Mouse (Mus musculus) hindbrain, embryonic 13.5 days (tissue): ENCODE results near the gene Vhl. TPM values are rescaled to one million over a fixed set of nuclear protein-coding genes. Genes with fewer than 3 reads are reported as not detected.

Source experiments
- ATAC-seq: fragments of 200-750 bp; cut with Nextera tagmentation; 2 replicates; pipeline ENCODE4 v1.8.0; 2017; ENCODE audit warnings: moderate TSS enrichment; ENCODE audit not compliant: low FRiP score
- H3K27ac ChIP-seq: fragments of 300-500 bp; sonication (generic); 2 replicates; pipeline ENCODE4 v1.5.1; 2015; ENCODE audit warnings: inconsistent platforms, mild to moderate bottlenecking, moderate library complexity
- H3K27me3 ChIP-seq: fragments of 300-500 bp; sonication (generic); 2 replicates; pipeline ENCODE4 v1.6.1; 2015; ENCODE audit warnings: mild to moderate bottlenecking, inconsistent platforms
- H3K36me3 ChIP-seq: fragments of 300-500 bp; sonication (generic); 2 replicates; pipeline ENCODE4 v1.6.1; 2015; ENCODE audit warnings: mild to moderate bottlenecking, inconsistent platforms
- H3K4me1 ChIP-seq: fragments of 300-500 bp; sonication (generic); replicated peaks from 2 replicates; pipeline ENCODE4 v1.6.1; 2015; ENCODE audit warnings: inconsistent platforms
- H3K4me2 ChIP-seq: fragments of 300-500 bp; sonication (generic); 2 replicates; pipeline ENCODE4 v1.6.1; 2015; ENCODE audit warnings: inconsistent platforms, mild to moderate bottlenecking, moderate library complexity
- H3K4me3 ChIP-seq: fragments of 300-500 bp; sonication (generic); 2 replicates; pipeline ENCODE4 v1.5.1; 2015; ENCODE audit warnings: mild to moderate bottlenecking, inconsistent platforms
- H3K9ac ChIP-seq: fragments of 300-500 bp; sonication (generic); 2 replicates; pipeline ENCODE4 v1.6.1; 2015; ENCODE audit warnings: mild to moderate bottlenecking, inconsistent platforms
- H3K9me3 ChIP-seq: fragments of 300-500 bp; sonication (generic); 2 replicates; pipeline ENCODE4 v1.6.1; 2016; ENCODE audit warnings: inconsistent platforms
- WGBS: fragments of 180-500 bp; shearing (Covaris S2); methylation state at CpG from one replicate; pipeline ENCODE4 v1.1.7; 2015; 5-methylcytosine and 5-hydroxymethylcytosine counted together
- polyA plus RNA-seq: library from polyadenylated mRNA; unstranded; fragments of >200 nt; fragmentation: Nextera tagmentation; extraction: Ambion mirVana; gene quantifications from 2 replicates; pipeline ENCODE4 v1.2.1, GENCODE M21; 2015

Gene Vhl
- polyA plus RNA-seq = 65.0 and 68.5 TPM in 2 replicates

DNA sequence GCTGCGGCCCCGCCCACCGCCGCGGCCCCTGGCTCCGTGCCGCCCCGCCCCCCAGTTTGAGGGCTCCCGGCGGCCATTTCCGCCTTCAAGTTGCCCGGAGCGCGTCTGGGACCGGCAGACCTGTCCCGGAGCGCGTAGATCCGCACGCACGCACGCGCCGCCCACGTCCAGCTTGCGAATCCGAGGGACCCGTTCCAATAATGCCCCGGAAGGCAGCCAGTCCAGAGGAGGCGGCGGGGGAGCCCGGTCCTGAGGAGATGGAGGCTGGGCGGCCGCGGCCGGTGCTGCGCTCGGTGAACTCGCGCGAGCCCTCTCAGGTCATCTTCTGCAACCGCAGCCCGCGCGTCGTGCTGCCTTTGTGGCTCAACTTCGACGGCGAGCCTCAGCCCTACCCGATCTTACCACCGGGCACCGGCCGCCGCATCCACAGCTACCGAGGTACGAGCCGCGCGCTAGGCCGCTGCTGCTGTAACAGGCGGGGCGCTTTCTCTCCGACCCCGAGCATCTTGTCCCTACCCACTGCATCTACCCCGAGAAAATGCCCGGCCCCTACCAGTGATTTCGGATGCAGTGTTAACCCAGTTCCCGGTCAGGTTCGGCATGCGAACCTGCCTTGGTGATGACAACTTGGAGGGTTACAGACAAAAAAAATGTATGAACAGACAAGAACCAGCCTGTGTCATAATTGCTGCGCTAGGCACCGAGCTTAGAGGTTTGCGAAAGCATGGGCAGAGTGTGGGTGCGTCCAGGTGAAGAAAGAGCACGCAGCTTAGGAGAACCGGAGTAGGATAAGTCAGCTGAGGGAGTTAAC, at the start of gene Vhl:
TSS of gene Vhl (plus strand) at position 19 of the 811 bp plus-strand sequence.
- Histone ChIP-seq H3K9ac (peak within 1 kb of the TSS; percentile 91), H3K4me1 (peaks cover 21% of the 10 kb centered on the region), H3K9me3 (no peaks in the 10 kb centered on the region), H3K4me3 (peak within 1 kb of the TSS; percentile 73), H3K36me3 (peaks cover 17% of the 10 kb centered on the region), H3K27me3 (no peaks in the 10 kb centered on the region), H3K27ac (peak within 1 kb of the TSS; percentile 90), H3K4me2 (peak within 1 kb of the TSS; percentile 69)
- WGBS = under 1% methylated on average over 71 of the region's 76 CpGs
- ATAC-seq = peak; percentile 86

GRCm38 (mm10) chr6:113576044-113576443, 47.7 kb upstream of the Vhl start:
- Histone ChIP-seq H3K9ac (no peak overlapping the region), H3K4me2 (no peak overlapping the region), H3K4me1 (no peaks in the 10 kb centered on the region), H3K36me3 (no peaks in the 10 kb centered on the region), H3K4me3 (no peak overlapping the region), H3K27ac (no peak overlapping the region), H3K9me3 (no peaks in the 10 kb centered on the region), H3K27me3 (no peaks in the 10 kb centered on the region)
- ATAC-seq = no peak
- WGBS = 94% methylated on average over 6 of the region's 6 CpGs

GRCm38 (mm10) chr6:113579306-113579705, 44.5 kb upstream of the Vhl start:
- 0 out of 2 replicates have a peak, but pooled peaks cover 3% of the 10 kb centered on the region for H3K36me3 ChIP-seq
- no peak for ATAC-seq
- H3K9me3 ChIP-seq = no peaks in the 10 kb centered on the region
- no peak overlapping the region for H3K4me3 ChIP-seq
- H3K27me3 ChIP-seq = no peaks in the 10 kb centered on the region
- no peak overlapping the region for H3K4me2 ChIP-seq
- H3K27ac ChIP-seq = no peak overlapping the region
- WGBS = 97% methylated on average over 3 of the region's 3 CpGs
- H3K9ac ChIP-seq = no peak overlapping the region
- H3K4me1 ChIP-seq = no peaks in the 10 kb centered on the region

DNA sequence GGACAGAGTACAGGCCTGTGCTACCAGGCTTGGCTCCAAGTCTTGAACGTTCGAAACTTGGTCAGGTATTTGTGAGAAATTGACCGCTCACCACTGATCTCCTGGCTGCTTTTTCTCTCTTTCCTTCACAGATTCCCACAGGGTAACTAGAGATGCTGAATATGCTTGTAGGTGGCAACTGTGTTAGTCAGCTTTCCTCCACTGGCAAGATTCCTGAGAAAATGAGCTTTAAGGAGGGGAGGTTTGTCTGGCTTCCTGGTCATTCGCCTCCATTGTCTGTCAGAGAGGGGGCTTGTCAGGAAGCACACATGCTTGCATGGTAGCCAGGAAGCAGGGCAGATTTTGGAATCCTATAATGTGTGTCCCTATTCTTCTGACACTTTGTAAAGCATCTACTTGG, 40.7 kb upstream of the Vhl start:
- ATAC-seq = no peak
- no peak overlapping the region for H3K27ac ChIP-seq
- H3K4me1 ChIP-seq = no peaks in the 10 kb centered on the region
- no peaks in the 10 kb centered on the region for H3K27me3 ChIP-seq
- H3K4me2 ChIP-seq = no peak overlapping the region
- 0 out of 2 replicates have a peak, but pooled peaks cover 3% of the 10 kb centered on the region for H3K36me3 ChIP-seq
- WGBS = 96% methylated on average over 4 of the region's 4 CpGs
- H3K9ac ChIP-seq = no peak overlapping the region
- no peak overlapping the region for H3K4me3 ChIP-seq
- no peaks in the 10 kb centered on the region for H3K9me3 ChIP-seq

DNA sequence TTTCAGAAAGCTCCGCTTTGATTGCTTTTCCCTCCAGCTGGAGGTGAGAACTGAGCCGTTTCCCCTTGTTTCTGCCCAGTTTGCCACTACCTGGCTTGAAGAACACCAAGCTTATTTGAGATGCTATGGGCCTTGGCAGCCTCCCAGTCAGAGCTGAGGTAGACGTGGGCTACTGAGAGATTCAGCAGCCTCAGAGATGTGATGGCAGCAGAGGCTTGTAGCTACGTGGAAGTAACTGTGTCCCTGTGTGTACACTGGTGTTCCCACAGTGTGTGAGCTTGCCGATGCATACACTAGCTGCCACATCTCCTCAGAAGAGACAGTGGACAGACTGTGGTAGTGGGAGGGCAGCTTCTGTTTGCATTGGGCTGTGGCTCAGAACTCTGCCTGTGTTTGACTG, 38.7 kb upstream of the Vhl start:
- no peak overlapping the region for H3K4me2 ChIP-seq
- H3K9me3 ChIP-seq = no peaks in the 10 kb centered on the region
- no peaks in the 10 kb centered on the region for H3K27me3 ChIP-seq
- H3K4me3 ChIP-seq = no peak overlapping the region
- H3K9ac ChIP-seq = no peak overlapping the region
- H3K27ac ChIP-seq = no peak overlapping the region
- H3K4me1 ChIP-seq = no peaks in the 10 kb centered on the region
- 0 out of 2 replicates have a peak, but pooled peaks cover 3% of the 10 kb centered on the region for H3K36me3 ChIP-seq
- no peak for ATAC-seq
- WGBS = 92% methylated on average over 5 of the region's 5 CpGs

- Histone ChIP-seq H3K4me1 (no peaks in the 10 kb centered on the region), H3K9ac (no peak overlapping the region), H3K9me3 (no peaks in the 10 kb centered on the region), H3K27me3 (no peaks in the 10 kb centered on the region), H3K27ac (no peak overlapping the region), H3K36me3 (0 out of 2 replicates have a peak, but pooled peaks cover 3% of the 10 kb centered on the region), H3K4me3 (no peak overlapping the region), H3K4me2 (no peak overlapping the region)
- 79% methylated on average over 5 of the region's 5 CpGs for WGBS
- ATAC-seq = 0 out of 2 replicates have a peak, but pooled peaks have one; percentile 43
Observed at GRCm38 (mm10) chr6:113586466-113587183, 37.1 kb upstream of the Vhl start.

DNA sequence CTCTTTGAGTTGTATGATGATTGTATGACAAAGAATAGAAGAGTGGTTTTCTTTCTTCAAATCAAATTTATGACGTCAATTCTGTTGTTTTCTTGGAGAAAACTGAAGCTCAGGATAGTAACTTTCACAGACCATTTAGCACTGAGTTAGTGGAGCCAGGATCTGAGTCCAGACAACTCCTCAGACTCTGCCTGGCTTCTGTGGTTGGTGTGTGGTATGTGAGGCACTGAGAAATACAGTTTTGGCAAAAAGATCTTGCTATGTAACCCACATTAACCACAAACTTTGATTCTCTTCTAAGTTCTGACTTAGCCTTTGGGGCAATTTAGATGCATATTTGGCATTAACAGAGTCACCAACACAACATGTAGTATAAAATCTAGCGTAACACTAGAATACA, 31.1 kb upstream of the Vhl start:
- no peaks in the 10 kb centered on the region for H3K27me3 ChIP-seq
- no peak for ATAC-seq
- no peaks in the 10 kb centered on the region for H3K9me3 ChIP-seq
- WGBS = 95% methylated on average over 2 of the region's 2 CpGs
- no peak overlapping the region for H3K4me3 ChIP-seq
- H3K27ac ChIP-seq = no peak overlapping the region
- no peak overlapping the region for H3K4me2 ChIP-seq
- H3K4me1 ChIP-seq = no peaks in the 10 kb centered on the region
- H3K36me3 ChIP-seq = no peaks in the 10 kb centered on the region
- no peak overlapping the region for H3K9ac ChIP-seq

DNA sequence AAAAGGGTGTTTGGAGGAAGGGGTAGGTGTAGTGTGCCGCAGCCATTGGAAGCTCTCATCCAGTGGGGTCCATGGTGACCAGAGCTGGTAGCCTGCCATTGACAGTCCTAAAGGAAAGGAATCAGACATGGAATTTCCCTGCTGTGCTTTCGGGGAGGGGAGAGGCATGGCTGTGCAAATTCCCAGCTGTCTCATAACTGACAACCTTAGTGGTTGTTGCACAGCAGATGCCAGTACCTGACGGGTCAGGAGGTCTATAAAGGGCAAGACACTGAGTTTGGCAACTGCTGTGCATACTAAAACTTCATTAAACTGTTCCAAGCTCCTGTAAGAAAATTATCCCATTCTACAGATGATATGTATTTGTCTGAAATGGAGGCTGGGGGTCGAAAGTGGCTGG, 25.8 kb upstream of the Vhl start:
- Histone ChIP-seq H3K27me3 (no peaks in the 10 kb centered on the region), H3K4me1 (0 out of 2 replicates have a peak, but pooled peaks cover 5% of the 10 kb centered on the region), H3K4me3 (no peak overlapping the region), H3K9ac (no peak overlapping the region), H3K27ac (no peak overlapping the region), H3K4me2 (no peak overlapping the region), H3K36me3 (no peaks in the 10 kb centered on the region), H3K9me3 (no peaks in the 10 kb centered on the region)
- ATAC-seq = no peak
- 93% methylated on average over 4 of the region's 4 CpGs for WGBS

GRCm38 (mm10) chr6:113599833-113600232, 23.9 kb upstream of the Vhl start:
- H3K27me3 ChIP-seq = no peaks in the 10 kb centered on the region
- H3K27ac ChIP-seq = no peak overlapping the region
- no peak overlapping the region for H3K4me3 ChIP-seq
- WGBS = 79% methylated on average over 5 of the region's 5 CpGs
- peaks cover 5% of the 10 kb centered on the region; the same call in 1 of the 2 replicates for H3K4me1 ChIP-seq
- no peak for ATAC-seq
- H3K4me2 ChIP-seq = no peak overlapping the region
- H3K36me3 ChIP-seq = no peaks in the 10 kb centered on the region
- H3K9ac ChIP-seq = no peak overlapping the region
- no peaks in the 10 kb centered on the region for H3K9me3 ChIP-seq

DNA sequence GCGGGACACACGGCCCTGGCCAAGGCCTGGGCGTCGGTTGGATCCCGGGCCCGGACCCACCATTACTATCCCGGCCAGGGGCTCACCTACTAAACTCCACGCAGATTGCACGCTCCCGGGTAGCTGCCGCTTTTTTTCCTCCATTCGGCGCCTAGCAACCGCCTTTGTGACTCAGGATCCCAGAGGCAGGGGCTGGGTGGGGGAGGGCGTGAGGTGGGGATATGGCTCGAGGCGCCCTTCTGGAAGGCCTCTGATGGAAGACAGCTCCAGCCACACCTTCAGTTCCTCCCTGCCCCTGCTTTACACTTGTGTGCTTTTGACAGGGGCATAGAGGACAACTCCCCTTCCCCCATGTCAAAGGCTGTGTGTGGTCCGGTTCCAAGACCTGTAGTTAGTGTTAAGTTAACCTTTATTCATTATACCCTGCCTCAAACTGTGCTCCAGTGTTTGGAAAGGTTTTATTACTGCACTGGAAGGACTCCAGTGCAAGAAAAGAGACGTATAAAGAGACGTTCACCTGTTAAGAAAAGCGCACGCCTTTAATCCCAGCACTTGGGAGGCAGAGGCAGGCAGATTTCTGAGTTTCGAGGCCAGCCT, 23.1 kb upstream of the Vhl start, which contains the start of gene Fancd2os:
TSS of gene Fancd2os (minus strand) at position 173 of the 597 bp plus-strand sequence.
- no peak for ATAC-seq
- H3K4me2 ChIP-seq = no peak within 1 kb of the TSS
- H3K4me3 ChIP-seq = no peak within 1 kb of the TSS
- 34% methylated on average over 23 of the region's 23 CpGs for WGBS
- H3K36me3 ChIP-seq = no peaks in the 10 kb centered on the region
- H3K9ac ChIP-seq = no peak within 1 kb of the TSS; the same call in 1 of the 2 replicates
- H3K9me3 ChIP-seq = no peaks in the 10 kb centered on the region
- H3K4me1 ChIP-seq = peaks cover 11% of the 10 kb centered on the region
- H3K27me3 ChIP-seq = no peaks in the 10 kb centered on the region
- no peak within 1 kb of the TSS for H3K27ac ChIP-seq

DNA sequence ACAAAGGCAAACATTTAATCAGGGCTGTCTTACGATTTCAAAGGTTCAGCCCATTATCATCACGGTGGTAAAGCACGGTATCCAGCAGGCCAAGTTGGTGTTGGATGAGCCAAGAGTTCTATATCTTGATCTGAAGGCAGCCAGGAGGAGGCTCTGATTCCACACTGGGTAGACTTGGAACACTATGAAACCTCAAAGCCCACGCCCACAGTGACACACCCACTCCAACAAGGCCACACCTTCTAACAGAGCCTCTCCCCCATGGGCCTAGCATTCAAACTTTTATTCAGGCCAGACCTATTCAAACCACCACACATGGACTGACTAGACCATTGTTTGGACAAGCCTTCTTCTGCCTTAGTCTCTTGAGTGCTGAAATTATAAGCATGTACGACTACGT, 20.9 kb upstream of the Vhl start:
- 92% methylated on average over 6 of the region's 6 CpGs for WGBS
- ATAC-seq = no peak
- no peak overlapping the region for H3K4me3 ChIP-seq

DNA sequence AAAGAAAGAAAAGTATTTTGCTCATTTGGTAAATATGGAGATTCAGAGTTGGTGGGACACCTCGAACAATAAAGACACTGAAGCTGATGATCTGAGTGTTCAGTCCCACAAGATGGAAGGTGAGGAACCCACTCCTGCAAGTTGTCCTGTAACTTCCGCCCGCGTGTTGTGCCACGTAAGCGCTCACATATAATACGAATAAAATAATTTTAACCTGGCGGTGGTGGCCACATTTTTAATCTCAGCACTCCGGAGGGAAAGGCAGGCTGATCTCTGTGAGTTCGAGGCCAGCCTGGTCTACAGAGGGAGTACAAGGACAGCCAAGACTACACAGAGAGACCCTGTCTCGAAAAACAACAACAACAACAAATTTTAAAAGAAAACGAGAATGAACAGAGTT, 19.8 kb upstream of the Vhl start:
- no peaks in the 10 kb centered on the region for H3K9me3 ChIP-seq
- no peak for ATAC-seq
- H3K27me3 ChIP-seq = no peaks in the 10 kb centered on the region
- H3K9ac ChIP-seq = peak overlapping the region; percentile 84
- H3K4me1 ChIP-seq = peaks cover 32% of the 10 kb centered on the region
- 49% methylated on average over 12 of the region's 12 CpGs for WGBS
- peak overlapping the region; percentile 86 for H3K4me2 ChIP-seq
- H3K36me3 ChIP-seq = 0 out of 2 replicates have a peak, but pooled peaks cover 4% of the 10 kb centered on the region
- H3K27ac ChIP-seq = peak overlapping the region; percentile 90
- H3K4me3 ChIP-seq = peak overlapping the region; percentile 65

More for the DNA sequence above, 20.9 kb upstream of the Vhl start:
- peaks cover 29% of the 10 kb centered on the region for H3K4me1 ChIP-seq
- H3K36me3 ChIP-seq = no peaks in the 10 kb centered on the region
- no peak overlapping the region for H3K27ac ChIP-seq
- no peaks in the 10 kb centered on the region for H3K27me3 ChIP-seq
- no peak overlapping the region for H3K4me2 ChIP-seq
- H3K9me3 ChIP-seq = no peaks in the 10 kb centered on the region
- H3K9ac ChIP-seq = no peak overlapping the region
